Mouse (Mus musculus) right cerebral cortex, adult 2 months (tissue): ENCODE data around the gene Saal1.
"Not testable (repeated sequence)": the region's sequence is repeated elsewhere in the genome, so short reads cannot be mapped to it uniquely, and the experiment has no call there.

Source experiments
- DNase-seq, 2 experiments: peaks; one replicate each; pipeline ENCODE4 v3.0.0; 2021 to 2022; ENCODE audit warnings: low spot score in 2 of 2

Saal1 gene

GRCm38 (mm10) chr7:46686827-46687226 is 23.7 kb downstream of the Saal1 start:
- no peak for DNase-seq

DNA sequence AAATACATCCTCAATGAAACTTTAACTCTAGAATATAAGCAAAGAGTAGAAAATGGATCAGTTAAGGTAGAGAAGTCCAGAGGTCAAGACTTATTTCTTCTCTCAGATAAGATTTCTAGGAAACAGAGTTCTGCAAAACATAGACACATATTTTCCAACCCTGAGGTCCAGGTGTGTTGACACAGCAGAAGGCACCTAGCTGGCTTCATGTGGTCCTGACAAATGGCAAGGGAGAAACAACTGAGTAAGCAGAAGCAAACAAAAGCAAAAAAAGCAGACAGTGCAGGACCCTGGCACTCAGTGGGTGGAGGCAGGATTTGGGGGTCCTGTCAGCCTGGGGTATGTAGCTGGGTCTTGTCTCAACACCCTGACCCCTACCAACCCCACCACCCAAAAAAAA is 29.7 kb downstream of the Saal1 start:
- DNase-seq = no peak

DNA sequence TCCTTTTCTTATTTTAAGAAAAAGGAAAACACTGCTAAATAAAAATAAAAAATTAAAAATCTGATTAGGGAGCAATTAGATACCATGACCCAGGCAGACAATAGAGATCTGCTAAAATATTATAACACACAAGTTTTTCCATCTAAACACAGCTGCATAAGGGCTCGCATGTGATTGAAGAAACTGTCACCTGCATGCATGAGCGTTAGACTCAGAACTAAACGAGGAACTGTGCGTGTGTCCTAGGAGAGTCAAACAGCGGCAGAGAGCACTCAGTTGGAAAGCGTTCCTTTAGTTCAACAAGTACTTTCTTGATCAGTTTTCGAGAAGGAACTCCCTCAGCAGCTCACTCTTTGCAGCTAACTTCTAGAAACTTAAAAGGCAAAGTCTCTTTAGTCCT is 31.4 kb downstream of the Saal1 start:
- not testable (repeated sequence) for DNase-seq

DNA sequence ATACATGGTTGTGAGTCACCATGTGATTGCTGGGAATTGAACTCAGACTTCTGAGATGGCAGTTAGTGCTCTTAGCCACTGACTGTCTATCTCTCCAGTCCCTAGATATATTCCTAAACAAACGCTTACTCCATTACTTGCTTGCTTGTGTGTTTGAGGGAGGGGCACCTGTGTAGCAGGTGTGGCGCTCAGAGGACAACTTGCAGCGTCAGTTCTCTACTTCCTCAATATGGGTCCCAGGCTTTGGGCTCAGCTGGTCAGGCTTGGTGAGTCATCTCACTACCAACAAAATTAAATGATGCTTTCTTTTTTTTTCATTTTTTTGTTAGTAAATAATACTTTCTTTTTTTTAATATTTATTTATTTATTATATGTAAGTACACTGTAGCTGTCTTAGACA is 32.1 kb downstream of the Saal1 start:
- DNase-seq = no peak

DNA sequence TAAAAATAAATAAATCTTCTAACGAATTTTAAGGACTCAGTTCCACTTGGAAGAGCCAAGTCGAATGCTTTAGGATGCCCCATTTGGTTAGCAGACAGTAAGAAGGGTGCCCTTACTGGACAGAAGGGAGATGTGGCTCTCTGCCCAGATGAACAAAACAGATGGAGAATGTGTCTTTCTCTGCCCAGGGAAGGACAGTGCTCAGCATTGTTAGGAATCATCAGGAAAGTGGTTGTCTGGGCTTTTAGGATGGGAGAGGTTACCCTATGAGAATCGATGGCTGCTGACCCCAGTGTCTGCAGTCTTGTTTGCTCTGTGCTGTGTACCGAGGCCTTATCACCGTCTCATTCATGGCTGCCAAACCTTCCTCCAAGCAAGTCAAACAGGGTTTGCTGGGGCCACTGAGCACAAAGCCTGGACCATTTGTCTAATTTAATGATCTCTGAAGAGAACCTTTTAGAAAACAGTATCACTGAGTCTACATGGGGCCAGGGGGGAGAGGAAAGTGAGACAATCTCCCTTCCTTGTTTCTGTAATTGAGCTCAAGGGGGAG is 33.6 kb downstream of the Saal1 start:
- no peak for DNase-seq

- DNase-seq = no peak
Observed at GRCm38 (mm10) chr7:46675886-46676285, 34.6 kb downstream of the Saal1 start.

GRCm38 (mm10) chr7:46675061-46675460 is 35.4 kb downstream of the Saal1 start:
- DNase-seq = no peak

DNA sequence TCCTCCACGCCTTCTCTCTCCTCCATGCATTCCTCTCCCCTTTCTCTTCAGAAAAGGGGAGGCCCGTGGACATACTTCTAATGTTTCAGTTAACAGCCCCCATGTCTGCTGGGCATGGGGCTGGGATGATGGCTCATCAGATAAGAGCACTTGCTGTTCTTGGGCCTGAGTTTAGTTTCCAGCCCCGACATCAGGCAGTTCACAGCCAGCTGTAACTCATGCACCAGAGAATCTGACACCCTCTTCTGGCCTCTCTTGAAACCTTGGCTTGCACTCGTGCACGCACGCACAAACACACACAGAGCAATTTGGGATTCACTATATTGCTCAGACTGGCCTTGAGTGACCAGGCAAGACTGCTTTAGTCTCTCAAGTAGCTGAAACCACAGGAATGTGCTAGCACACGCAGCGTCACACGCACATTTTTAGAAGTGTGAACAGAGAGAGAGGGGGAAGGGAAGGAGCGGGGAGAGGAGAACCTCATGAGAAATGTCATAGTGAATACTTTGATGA is 38.3 kb downstream of the Saal1 start, which contains the start of gene Tph1:
Gene Tph1 (minus strand): TSS at position 378 of the 513 bp plus-strand sequence.
- no peak for DNase-seq

- no peak for DNase-seq
Observed at GRCm38 (mm10) chr7:46667256-46667655, 43.2 kb downstream of the Saal1 start.

- no peak for DNase-seq
Observed at GRCm38 (mm10) chr7:46665236-46665635, 45.2 kb downstream of the Saal1 start.

GRCm38 (mm10) chr7:46661591-46662090 is 48.8 kb downstream of the Saal1 start:
- DNase-seq = no peak

GRCm38 (mm10) chr7:46652279-46652678 is 58.2 kb downstream of the Saal1 start:
- DNase-seq = no peak

DNA sequence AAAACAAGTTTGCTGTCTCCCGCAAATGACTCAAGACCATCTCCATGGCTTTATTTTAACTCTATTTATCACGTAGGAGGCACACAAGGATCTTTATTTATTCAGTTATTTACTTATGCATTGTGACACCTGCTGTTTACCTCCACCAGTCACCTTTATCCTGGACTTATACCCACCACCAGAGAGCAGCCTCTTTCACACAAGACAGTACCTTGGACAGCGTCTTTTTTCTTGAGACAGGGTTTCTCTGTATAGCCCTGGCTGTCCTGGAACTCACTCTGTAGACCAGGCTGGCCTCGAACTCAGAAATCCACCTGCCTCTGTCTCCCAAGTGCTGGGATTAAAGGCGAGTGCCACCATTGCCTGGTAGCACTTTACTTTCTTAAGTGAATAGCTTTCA is 60.2 kb downstream of the Saal1 start:
- not testable (repeated sequence) for DNase-seq

GRCm38 (mm10) chr7:46648431-46649140 is 61.9 kb downstream of the Saal1 start:
- no peak for DNase-seq

- DNase-seq = peak in 1 of 2 experiments; percentile 52
Observed at GRCm38 (mm10) chr7:46643172-46643571, 67.3 kb downstream of the Saal1 start.

DNA sequence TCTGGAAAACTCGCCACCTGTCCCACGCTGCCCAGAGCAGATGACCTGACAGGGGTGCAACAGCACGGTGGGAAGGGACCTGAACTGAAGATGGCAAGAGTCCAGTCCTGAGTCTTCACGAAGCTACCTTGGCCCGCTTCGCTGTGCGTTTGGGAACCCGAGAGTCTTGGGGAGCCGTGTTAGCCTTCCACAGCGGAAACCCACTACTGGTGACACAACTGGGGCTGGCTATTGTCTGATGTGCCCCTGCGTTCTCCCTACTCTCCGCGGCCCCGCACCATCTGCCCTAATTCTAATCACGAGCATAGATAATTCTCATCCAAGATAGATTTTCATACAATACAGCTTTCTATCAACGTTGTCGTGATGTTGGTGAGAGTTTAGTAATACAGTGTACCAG is 70.4 kb downstream of the Saal1 start:
- DNase-seq = no peak

- peak; percentile 88 to 89 for DNase-seq
Observed at GRCm38 (mm10) chr7:46639692-46640031, 70.8 kb downstream of the Saal1 start, which contains the start of gene Sergef. TSS of gene Sergef (minus strand) at chr7:46639807.

GRCm38 (mm10) chr7:46638889-46639691 is 71.4 kb downstream of the Saal1 start:
- DNase-seq = peak; percentile 40 to 61
